Mouse (Mus musculus) liver, embryonic 18 days (tissue): ENCODE data around the gene Sox9. TPM values are rescaled to one million over a fixed set of nuclear protein-coding genes. Genes with fewer than 3 reads are reported as not detected.

Source experiments
- polyA plus RNA-seq: library from polyadenylated mRNA; depleted of rRNA; stranded (reverse); fragments of >200 nt; gene quantifications from 2 replicates; pipeline ENCODE4 v1.2.3, GENCODE M21; 2012; rRNA removed

Gene Sox9
- polyA plus RNA-seq = 1.2 and 1.5 TPM in 2 replicates

DNA sequence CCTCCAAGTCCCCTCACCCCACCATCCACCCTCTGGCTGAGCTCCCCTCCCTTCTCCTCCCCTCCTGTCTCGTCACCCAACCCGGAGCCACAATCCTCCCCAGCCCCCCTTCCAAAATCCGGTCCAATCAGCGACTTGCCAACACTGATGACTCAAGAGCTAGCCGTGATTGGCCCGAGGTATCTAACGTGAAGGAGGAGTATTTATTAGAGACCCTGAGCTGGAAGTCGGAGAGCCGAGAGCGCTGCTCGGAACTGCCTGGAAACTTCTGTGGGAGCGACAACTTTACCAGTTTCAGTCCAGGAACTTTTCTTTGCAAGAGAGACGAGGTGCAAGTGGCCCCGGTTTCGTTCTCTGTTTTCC lies at the start of gene Sox9:
TSS of gene Sox9 (plus strand) at position 231 of the 363 bp plus-strand sequence.

